Mouse (Mus musculus): ENCODE measurements at regions not wholly inside any gene's neighbourhood (a gene's known extent, or its start where the extent isn't known, plus 50 kb on each side); places are given as distances from the start of the nearest gene placed in this dataset.

- H3K36me3 ChIP-seq (replicated peaks; ENCODE audit: low read length), result peaks cover 6% of the 10 kb centered on the region
- TF ChIP-seq FLI1 (IDR thresholded peaks at IDR 0.05; ENCODE audit: low read length), result no peak
- no peak for TF ChIP-seq GATA1 (IDR thresholded peaks at IDR 0.05; ENCODE audit: borderline replicate concordance, low read length)
- H3K4me3 ChIP-seq (replicated peaks), result peak overlapping the region; percentile 89
- 0 out of 2 replicates have a peak, but pooled peaks cover 6% of the 10 kb centered on the region for H3K9me3 ChIP-seq
- H3K27me3 ChIP-seq (replicated peaks), result peaks cover 2% of the 10 kb centered on the region
- H3K4me1 ChIP-seq, result peaks cover 86% of the 10 kb centered on the region
These were observed 75.6 kb upstream of the Tmem189 start for GRCm38 (mm10) chr2:167765072-167765800.

GRCm38 (mm10) chr2:167763891-167764410 lies 74.3 kb upstream of the Tmem189 start:
- Histone ChIP-seq H3K4me1 (peaks cover 90% of the 10 kb centered on the region), H3K4me3 (replicated peaks) (peak overlapping the region; percentile 89), H3K36me3 (replicated peaks; ENCODE audit: low read length) (peaks cover 6% of the 10 kb centered on the region), H3K9me3 (0 out of 2 replicates have a peak, but pooled peaks cover 6% of the 10 kb centered on the region), H3K27me3 (replicated peaks) (no peaks in the 10 kb centered on the region)
- TF ChIP-seq FLI1 (IDR thresholded peaks at IDR 0.05; ENCODE audit: low read length) (no peak), GATA1 (IDR thresholded peaks at IDR 0.05; ENCODE audit: borderline replicate concordance, low read length) (no peak)

GRCm38 (mm10) chr2:167761404-167761936 lies 71.8 kb upstream of the Tmem189 start:
- no peak for TF ChIP-seq GATA1 (IDR thresholded peaks at IDR 0.05; ENCODE audit: borderline replicate concordance, low read length)
- no peak for TF ChIP-seq FLI1 (IDR thresholded peaks at IDR 0.05; ENCODE audit: low read length)
- H3K9me3 ChIP-seq, result no peaks in the 10 kb centered on the region
- no peak overlapping the region for H3K4me3 ChIP-seq (replicated peaks)
- peaks cover 100% of the 10 kb centered on the region for H3K4me1 ChIP-seq
- H3K36me3 ChIP-seq (replicated peaks; ENCODE audit: low read length), result peaks cover 3% of the 10 kb centered on the region
- H3K27me3 ChIP-seq (replicated peaks), result no peaks in the 10 kb centered on the region

GRCm38 (mm10) chr2:167760681-167761403 lies 71.2 kb upstream of the Tmem189 start:
- Histone ChIP-seq H3K9me3 (no peaks in the 10 kb centered on the region), H3K4me3 (replicated peaks) (peak overlapping the region; percentile 28), H3K4me1 (peaks cover 100% of the 10 kb centered on the region)

GRCm38 (mm10) chr2:167759603-167760390 lies 70.2 kb upstream of the Tmem189 start:
- Histone ChIP-seq H3K4me1 (peaks cover 100% of the 10 kb centered on the region), H3K36me3 (replicated peaks; ENCODE audit: low read length) (peaks cover 3% of the 10 kb centered on the region), H3K27me3 (replicated peaks) (no peaks in the 10 kb centered on the region), H3K9me3 (no peaks in the 10 kb centered on the region), H3K4me3 (replicated peaks) (peak overlapping the region; percentile 73)
- TF ChIP-seq FLI1 (IDR thresholded peaks at IDR 0.05; ENCODE audit: low read length) (no peak), GATA1 (IDR thresholded peaks at IDR 0.05; ENCODE audit: borderline replicate concordance, low read length) (no peak)

More at GRCm38 (mm10) chr2:167760681-167761403, 71.2 kb upstream of the Tmem189 start:
- no peak for TF ChIP-seq GATA1 (IDR thresholded peaks at IDR 0.05; ENCODE audit: borderline replicate concordance, low read length)
- TF ChIP-seq FLI1 (IDR thresholded peaks at IDR 0.05; ENCODE audit: low read length), result no peak
- Histone ChIP-seq H3K36me3 (replicated peaks; ENCODE audit: low read length) (peaks cover 3% of the 10 kb centered on the region), H3K27me3 (replicated peaks) (no peaks in the 10 kb centered on the region)

- TF ChIP-seq GATA1 (IDR thresholded peaks at IDR 0.05; ENCODE audit: borderline replicate concordance, low read length), result no peak
- TF ChIP-seq FLI1 (IDR thresholded peaks at IDR 0.05; ENCODE audit: low read length), result no peak
- peak overlapping the region; percentile 38 for H3K4me3 ChIP-seq (replicated peaks)
- no peaks in the 10 kb centered on the region for H3K36me3 ChIP-seq (replicated peaks; ENCODE audit: low read length)
- H3K27me3 ChIP-seq (replicated peaks), result no peaks in the 10 kb centered on the region
- no peaks in the 10 kb centered on the region for H3K9me3 ChIP-seq
- H3K4me1 ChIP-seq, result peaks cover 100% of the 10 kb centered on the region
These were observed 67.6 kb upstream of the Tmem189 start for GRCm38 (mm10) chr2:167757157-167757780.

- Histone ChIP-seq H3K4me1 (peaks cover 100% of the 10 kb centered on the region), H3K4me3 (replicated peaks) (no peak overlapping the region), H3K27me3 (replicated peaks) (no peaks in the 10 kb centered on the region), H3K9me3 (no peaks in the 10 kb centered on the region), H3K36me3 (replicated peaks; ENCODE audit: low read length) (no peaks in the 10 kb centered on the region)
- TF ChIP-seq GATA1 (IDR thresholded peaks at IDR 0.05; ENCODE audit: borderline replicate concordance, low read length) (no peak), FLI1 (IDR thresholded peaks at IDR 0.05; ENCODE audit: low read length) (no peak)
These were observed 67.1 kb upstream of the Tmem189 start for GRCm38 (mm10) chr2:167756721-167757120.

- H3K4me1 ChIP-seq, result peaks cover 91% of the 10 kb centered on the region
- H3K36me3 ChIP-seq (replicated peaks; ENCODE audit: low read length), result no peaks in the 10 kb centered on the region
- H3K27me3 ChIP-seq (replicated peaks), result no peaks in the 10 kb centered on the region
- H3K4me3 ChIP-seq (replicated peaks), result peak overlapping the region; percentile 35
- H3K9me3 ChIP-seq, result no peaks in the 10 kb centered on the region
- TF ChIP-seq FLI1 (IDR thresholded peaks at IDR 0.05; ENCODE audit: low read length) (no peak), GATA1 (IDR thresholded peaks at IDR 0.05; ENCODE audit: borderline replicate concordance, low read length) (no peak)
These were observed 65.4 kb upstream of the Tmem189 start for GRCm38 (mm10) chr2:167754929-167755551.

All from megakaryocyte, embryonic 14.5 days (primary cell).